Mouse (Mus musculus): ENCODE data around the gene Scd1. TPM values are rescaled to one million over a fixed set of nuclear protein-coding genes. Genes with fewer than 3 reads are reported as not detected.

Scd1 gene
- total and polyA plus RNA-seq, 3 experiments, result 100 to 183 TPM; not detected in 1

GRCm38 (mm10) chr19:44365733-44366132 lies 41.9 kb downstream of the Scd1 start:
- Histone ChIP-seq H3K27ac (ENCODE audit: control insufficient read depth, low read depth, low read length) (no peak overlapping the region), H3K4me1 (ENCODE audit: control insufficient read depth in 1 of 2, insufficient read depth in 2 of 2, low read length in 2 of 2) (no peaks in the 10 kb centered on the region; a peak in 1 of 4 replicates), H3K79me2 (ENCODE audit: control insufficient read depth, insufficient read depth, low read length, poor library complexity) (no peaks in the 10 kb centered on the region), H3K4me3 (ENCODE audit: control insufficient read depth in 1 of 2, insufficient read depth in 1 of 2, low read depth in 2 of 2, low read length in 2 of 2) (no peak overlapping the region), H3K36me3 (ENCODE audit: control insufficient read depth in 1 of 2, insufficient read depth in 2 of 2, low read length in 2 of 2) (no peaks in the 10 kb centered on the region), H3K27me3 (ENCODE audit: control insufficient read depth in 1 of 2, insufficient read depth in 2 of 2, low read length in 2 of 2) (peaks cover 5 to 9% of the 10 kb centered on the region in 2 experiments; a peak in 3 of 4 replicates), H3K9ac (ENCODE audit: control insufficient read depth, low read depth, low read length, poor library complexity, severe bottlenecking) (no peak overlapping the region), H3K9me3 (replicated peaks; ENCODE audit: insufficient read depth, low read length) (no peaks in the 10 kb centered on the region)
- TF ChIP-seq EP300 (IDR thresholded peaks at IDR 0.05; ENCODE audit: low read depth in 1 of 2, low read length in 2 of 2) (peak; percentile 58 to 59), MYB (IDR thresholded peaks at IDR 0.05; ENCODE audit: low read depth, low read length) (no peak), TCF12 (IDR thresholded peaks at IDR 0.05; ENCODE audit: low read depth, low read length) (peak; percentile 79), KAT2A (conservative IDR thresholded peaks at IDR 0.05; ENCODE audit: low read depth, low read length) (no peak), USF1 (IDR thresholded peaks at IDR 0.05; ENCODE audit: low read depth, low read length) (no peak), TAL1 (IDR thresholded peaks at IDR 0.05; ENCODE audit: low read length) (peak; percentile 53), MAX (IDR thresholded peaks at IDR 0.05; ENCODE audit: low read length) (no peak), ELF1 (IDR thresholded peaks at IDR 0.05; ENCODE audit: low read depth, low read length) (no peak), MAZ (IDR thresholded peaks at IDR 0.05; ENCODE audit: low read depth, low read length) (no peak), GATA1 (IDR thresholded peaks at IDR 0.05; ENCODE audit: low read depth, low read length) (peak; percentile 75)
- peak; percentile 42 for DNase-seq (ENCODE audit: low read depth, low spot score)

DNA sequence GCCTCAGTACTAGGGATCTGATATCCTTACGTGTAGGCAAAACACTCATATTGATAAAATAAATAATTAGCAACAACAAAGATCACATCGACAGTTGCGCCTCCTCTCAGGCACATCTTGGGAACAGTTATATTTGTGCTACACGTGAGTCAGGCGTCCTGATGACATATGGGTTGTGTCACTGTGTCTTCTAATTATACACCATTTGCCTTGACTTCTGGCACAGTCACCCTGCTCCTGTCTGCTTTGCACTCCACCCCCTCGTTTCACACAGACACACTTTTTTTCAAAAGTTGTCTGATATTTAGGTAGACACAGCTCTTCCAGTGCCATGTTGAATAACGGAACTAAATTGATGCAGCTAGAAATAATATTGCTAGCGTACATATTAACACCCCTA lies 43.6 kb downstream of the Scd1 start:
- Histone ChIP-seq H3K9ac (ENCODE audit: control insufficient read depth, low read depth, low read length, poor library complexity, severe bottlenecking) (no peak overlapping the region), H3K4me1 (ENCODE audit: control insufficient read depth in 1 of 2, insufficient read depth in 2 of 2, low read length in 2 of 2) (no peaks in the 10 kb centered on the region; a peak in 1 of 4 replicates), H3K27me3 (ENCODE audit: control insufficient read depth in 1 of 2, insufficient read depth in 2 of 2, low read length in 2 of 2) (peaks cover 0 to 4% of the 10 kb centered on the region in 2 experiments; a peak in 3 of 4 replicates), H3K36me3 (ENCODE audit: control insufficient read depth in 1 of 2, insufficient read depth in 2 of 2, low read length in 2 of 2) (no peaks in the 10 kb centered on the region), H3K27ac (ENCODE audit: control insufficient read depth, low read depth, low read length) (no peak overlapping the region), H3K4me3 (ENCODE audit: control insufficient read depth in 1 of 2, insufficient read depth in 1 of 2, low read depth in 2 of 2, low read length in 2 of 2) (no peak overlapping the region), H3K9me3 (replicated peaks; ENCODE audit: insufficient read depth, low read length) (no peaks in the 10 kb centered on the region), H3K79me2 (ENCODE audit: control insufficient read depth, insufficient read depth, low read length, poor library complexity) (no peaks in the 10 kb centered on the region)
- TF ChIP-seq ZNF384 (IDR thresholded peaks at IDR 0.05; ENCODE audit: low read depth, low read length) (peak; percentile 33; the same call in 1 of the 2 replicates), MYB (IDR thresholded peaks at IDR 0.05; ENCODE audit: low read depth, low read length) (no peak)
- no peak for DNase-seq (ENCODE audit: low read depth, low spot score)

- peaks cover 0 to 3% of the 10 kb centered on the region in 2 experiments; a peak in 3 of 4 replicates for H3K27me3 ChIP-seq (ENCODE audit: control insufficient read depth in 1 of 2, insufficient read depth in 2 of 2, low read length in 2 of 2)
- H3K36me3 ChIP-seq (ENCODE audit: control insufficient read depth in 1 of 2, insufficient read depth in 2 of 2, low read length in 2 of 2), result no peaks in the 10 kb centered on the region
- H3K9ac ChIP-seq (ENCODE audit: control insufficient read depth, low read depth, low read length, poor library complexity, severe bottlenecking), result no peak overlapping the region
- H3K9me3 ChIP-seq (replicated peaks; ENCODE audit: insufficient read depth, low read length), result no peaks in the 10 kb centered on the region
- DNase-seq (ENCODE audit: low read depth, low spot score), result peak; percentile 95
- no peaks in the 10 kb centered on the region for H3K79me2 ChIP-seq (ENCODE audit: control insufficient read depth, insufficient read depth, low read length, poor library complexity)
- 0 out of 4 replicates have a peak overlapping the region, but pooled peaks of 1 of the 2 experiments have one; percentile 6 for H3K4me3 ChIP-seq (ENCODE audit: control insufficient read depth in 1 of 2, insufficient read depth in 1 of 2, low read depth in 2 of 2, low read length in 2 of 2)
- H3K4me1 ChIP-seq (ENCODE audit: control insufficient read depth in 1 of 2, insufficient read depth in 2 of 2, low read length in 2 of 2), result no peaks in the 10 kb centered on the region; a peak in 1 of 4 replicates
- no peak overlapping the region for H3K27ac ChIP-seq (ENCODE audit: control insufficient read depth, low read depth, low read length)
- TF ChIP-seq CHD2 (IDR thresholded peaks at IDR 0.05; ENCODE audit: low read length) (no peak), ELF1 (IDR thresholded peaks at IDR 0.05; ENCODE audit: low read depth, low read length) (no peak), HCFC1 (IDR thresholded peaks at IDR 0.05; ENCODE audit: low read depth, low read length) (0 out of 2 replicates have a peak, but pooled peaks have one; percentile 40), MYB (IDR thresholded peaks at IDR 0.05; ENCODE audit: low read depth, low read length) (no peak), POLR2AphosphoS2 (IDR thresholded peaks at IDR 0.05; ENCODE audit: low read length) (no peak), RCOR1 (IDR thresholded peaks at IDR 0.05; ENCODE audit: low read depth, low read length) (peak; percentile 62; the same call in 1 of the 2 replicates), TAL1 (IDR thresholded peaks at IDR 0.05; ENCODE audit: low read length) (no peak), NRF1 (IDR thresholded peaks at IDR 0.05; ENCODE audit: insufficient read depth, low read depth, low read length, poor library complexity, severe bottlenecking) (peak; percentile 42; the same call in 1 of the 2 replicates), RAD21 (IDR thresholded peaks at IDR 0.05; ENCODE audit: low read depth, low read length) (peak; percentile 100), ZKSCAN1 (IDR thresholded peaks at IDR 0.05; ENCODE audit: low read depth, low read length) (no peak), MAZ (IDR thresholded peaks at IDR 0.05; ENCODE audit: low read depth, low read length) (0 out of 2 replicates have a peak, but pooled peaks have one; percentile 51), ZC3H11A (IDR thresholded peaks at IDR 0.05; ENCODE audit: low read depth, low read length) (peak; percentile 100), ETS1 (IDR thresholded peaks at IDR 0.05; ENCODE audit: low read depth, low read length) (no peak), USF1 (IDR thresholded peaks at IDR 0.05; ENCODE audit: low read depth, low read length) (peak; percentile 78), POLR2AphosphoS5 (IDR thresholded peaks at IDR 0.05; ENCODE audit: borderline replicate concordance, low read depth, low read length) (no peak), MXI1 (IDR thresholded peaks at IDR 0.05; ENCODE audit: low read depth, low read length) (peak; percentile 47; the same call in 1 of the 2 replicates), EP300 (IDR thresholded peaks at IDR 0.05; ENCODE audit: low read depth in 1 of 2, low read length in 2 of 2) (peak; percentile 42 to 49; a peak in 2 of 4 replicates), GABPA (IDR thresholded peaks at IDR 0.05; ENCODE audit: low read depth, low read length) (no peak), USF2 (IDR thresholded peaks at IDR 0.05; ENCODE audit: borderline replicate concordance in 1 of 2, insufficient read depth in 1 of 2, low read depth in 1 of 2, low read length in 2 of 2) (no peak)
Measured at GRCm38 (mm10) chr19:44363529-44363928, 44.1 kb downstream of the Scd1 start.
